Mouse (Mus musculus) ovary, adult 18-20 months (tissue): Measurements from ENCODE around the gene S1pr5.
"Not testable (repeated sequence)": the region's sequence is repeated elsewhere in the genome, so short reads cannot be mapped to it uniquely, and the experiment has no call there.

Source experiments
- DNase-seq: peaks from one replicate; pipeline ENCODE4 v3.0.0; 2022; ENCODE audit warnings: low spot score, mixed read lengths

Gene S1pr5

DNA sequence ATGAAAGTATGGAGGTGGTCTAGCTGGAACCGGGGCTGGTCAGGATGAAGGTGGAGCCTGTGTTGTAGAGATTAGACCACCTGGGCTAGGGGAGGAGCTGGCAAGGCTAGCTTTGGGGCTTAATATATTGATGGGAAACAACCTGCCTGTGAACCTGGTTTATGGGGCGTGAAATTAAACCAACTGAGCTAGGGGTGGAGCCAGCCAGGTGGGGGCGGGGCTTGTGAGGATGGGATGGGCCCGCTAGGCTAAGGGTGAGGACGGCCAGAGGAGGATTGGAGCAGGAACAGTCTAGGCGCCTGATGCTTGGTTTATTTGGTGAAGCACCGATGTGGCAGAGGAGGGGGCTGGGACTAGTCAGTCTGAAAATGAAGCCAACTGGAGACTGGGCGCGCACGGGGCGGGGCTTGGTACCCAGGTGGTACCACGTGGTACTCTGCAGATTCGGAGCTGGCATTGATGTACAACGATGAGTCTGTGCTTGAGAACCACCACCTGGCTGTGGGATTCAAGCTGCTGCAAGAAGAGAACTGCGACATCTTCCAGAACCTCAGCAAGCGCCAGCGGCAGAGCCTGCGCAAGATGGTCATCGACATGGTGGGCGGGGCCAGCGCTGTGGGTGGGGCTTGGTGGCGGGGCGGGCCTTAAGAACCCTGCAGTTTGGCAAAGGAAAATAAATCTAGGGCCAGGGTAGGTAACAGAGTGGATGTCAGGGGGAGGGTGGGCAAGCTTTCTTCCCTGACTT, 43.5 kb downstream of the S1pr5 start:
- DNase-seq: no peak

GRCm38 (mm10) chr9:21204156-21204527, 44.1 kb downstream of the S1pr5 start:
- DNase-seq: no peak

GRCm38 (mm10) chr9:21198960-21199359, 49.3 kb downstream of the S1pr5 start:
- no peak for DNase-seq

- DNase-seq: no peak
These were observed 50.3 kb downstream of the S1pr5 start for GRCm38 (mm10) chr9:21197981-21198380.

DNA sequence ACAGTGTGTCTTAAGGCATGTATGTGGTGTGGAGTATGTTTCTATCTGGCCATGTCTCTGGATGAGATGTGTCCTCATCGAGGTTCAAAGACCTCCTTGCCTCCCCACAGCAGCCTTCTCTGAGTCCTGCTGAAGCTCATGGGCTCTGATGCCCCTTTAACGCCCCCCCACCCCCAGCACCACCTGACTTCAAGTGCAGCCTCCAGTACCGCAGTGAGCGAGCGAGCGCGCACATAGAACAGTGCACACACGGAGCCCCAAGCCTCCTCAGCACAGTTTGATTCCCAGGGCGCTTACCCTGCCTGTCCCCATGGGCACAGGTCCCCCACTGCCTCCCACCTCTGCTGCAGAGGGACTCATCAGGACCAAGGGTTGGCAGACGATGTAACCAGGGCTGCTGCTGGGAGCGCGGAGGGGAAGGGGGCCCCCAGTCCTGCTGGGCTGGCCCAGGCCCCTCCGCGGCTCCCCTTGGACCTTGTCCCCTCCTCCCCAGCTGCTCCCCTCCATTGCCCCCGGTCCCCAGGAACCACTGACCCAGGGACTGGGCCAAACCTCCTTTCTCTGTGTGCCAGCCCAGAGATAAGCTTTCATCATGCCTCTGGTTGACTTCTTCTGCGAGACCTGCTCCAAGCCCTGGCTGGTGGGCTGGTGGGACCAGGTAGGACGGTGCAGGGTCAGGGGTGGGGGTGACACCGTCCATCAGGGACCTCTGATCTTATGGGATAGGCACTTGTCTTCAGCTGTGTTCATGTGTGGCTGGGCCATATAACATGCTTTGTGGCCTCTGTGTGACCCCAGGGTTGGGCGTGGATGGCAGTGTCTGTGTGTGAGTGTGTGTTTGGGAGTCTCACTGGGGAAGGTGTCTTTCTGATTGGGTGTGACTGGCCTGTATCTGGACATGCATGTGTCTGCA, 51.5 kb downstream of the S1pr5 start:
- DNase-seq: no peak

- DNase-seq: not testable (repeated sequence)
These were observed 52.3 kb downstream of the S1pr5 start for GRCm38 (mm10) chr9:21195736-21196505.

DNA sequence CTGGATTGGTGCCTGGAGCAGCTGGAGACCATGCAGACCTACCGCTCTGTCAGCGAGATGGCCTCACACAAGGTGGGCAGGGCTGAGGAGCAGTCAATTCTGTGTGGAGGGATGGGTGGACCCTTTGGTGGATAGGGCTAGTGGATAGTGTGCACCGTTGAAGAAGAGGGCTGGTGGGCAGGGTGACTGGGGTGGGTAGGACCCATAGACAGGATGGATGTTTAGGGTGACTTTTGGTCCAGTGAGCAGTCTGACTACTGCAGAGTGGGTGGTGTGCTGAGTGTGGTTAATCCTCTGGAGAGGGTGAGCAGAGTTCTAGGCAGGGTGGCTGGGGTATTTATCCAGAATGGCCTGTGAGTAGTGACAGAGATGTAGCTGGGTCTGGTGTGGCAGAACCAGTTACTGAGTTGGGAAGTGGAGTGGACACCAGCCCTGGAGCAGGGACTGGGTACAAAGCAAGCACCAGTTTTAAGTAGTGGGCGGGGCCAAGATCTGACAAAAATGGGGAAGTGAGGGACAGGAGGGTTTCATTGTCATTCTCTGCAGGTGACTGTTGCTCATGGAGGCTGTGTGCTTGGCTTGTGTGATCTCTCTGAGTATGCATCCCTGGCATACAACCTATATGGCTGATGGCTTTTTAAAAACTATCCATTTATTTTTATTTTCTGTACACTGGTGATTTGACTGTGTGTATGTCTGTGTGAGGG, 53.3 kb downstream of the S1pr5 start:
- DNase-seq: no peak

DNA sequence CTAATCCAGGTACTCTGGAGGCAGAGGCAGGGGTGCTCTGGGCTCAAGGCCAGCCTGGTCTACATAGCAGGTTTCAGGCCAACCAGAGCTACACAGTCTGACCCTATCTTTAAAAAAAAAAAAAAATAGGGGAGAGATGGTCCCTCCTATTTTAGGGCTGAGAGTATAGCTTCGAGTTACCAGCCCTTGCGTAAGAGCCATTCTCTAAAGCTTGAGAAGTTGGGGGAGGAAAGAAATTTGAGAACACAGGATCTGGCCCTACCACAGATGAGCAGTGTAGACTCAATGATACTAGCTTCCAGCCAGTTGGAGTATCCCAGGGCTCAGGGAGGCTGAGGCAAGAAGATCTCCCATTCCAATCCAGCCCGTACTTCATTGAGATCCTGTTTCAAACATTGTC, 54.5 kb downstream of the S1pr5 start:
- no peak for DNase-seq
